Mouse (Mus musculus) E14TG2a.4 (cell line): Measurements from ENCODE around the gene Gm20937.
"Not testable (repeated sequence)": the region's sequence is repeated elsewhere in the genome, so short reads cannot be mapped to it uniquely, and the experiment has no call there.

Source experiments
- H3K27me3 ChIP-seq: 2 replicates; pipeline ENCODE4 v1.6.1; 2014; ENCODE audit warnings: low read length, control low read depth; ENCODE audit not compliant: insufficient read depth
- H3K36me3 ChIP-seq: 2 replicates; pipeline ENCODE4 v1.6.1; 2014; ENCODE audit warnings: low read length, control low read depth; ENCODE audit not compliant: insufficient read depth
- H3K4me1 ChIP-seq: replicated peaks from 2 replicates; pipeline ENCODE4 v1.6.1; 2014; ENCODE audit warnings: low read depth, low read length, control low read depth
- H3K4me3 ChIP-seq: replicated peaks from 2 replicates; pipeline ENCODE4 v1.5.1; 2014; ENCODE audit warnings: mild to moderate bottlenecking, low read length
- H3K9me3 ChIP-seq: 2 replicates; pipeline ENCODE4 v1.6.1; 2014; ENCODE audit warnings: low read length, control low read depth

Gene Gm20937

GRCm38 (mm10) chrY:68294798-68295197 lies at the start of gene Gm20937:
Gm20937 (minus strand) TSS chrY:68294898.
- H3K4me3 ChIP-seq, H3K4me1 ChIP-seq, H3K9me3 ChIP-seq, H3K36me3 ChIP-seq, H3K27me3 ChIP-seq: not testable (repeated sequence)
